Mouse (Mus musculus) ES-E14 (cell line): ENCODE measurements around the gene Nxpe3.
"Not testable (repeated sequence)": the region's sequence is repeated elsewhere in the genome, so short reads cannot be mapped to it uniquely, and the experiment has no call there.

Experiments used
- CHD2 ChIP-seq: IDR thresholded peaks from 2 replicates; pipeline ENCODE4 v1.6.1; 2014; ENCODE audit warnings: mild to moderate bottlenecking, low read depth, low read length, inconsistent platforms
- ZC3H11A ChIP-seq: IDR thresholded peaks from 2 replicates; pipeline ENCODE4 v1.6.1; 2012; ENCODE audit warnings: low read depth, mild to moderate bottlenecking, inconsistent platforms, low read length, borderline replicate concordance
- ZNF384 ChIP-seq: IDR thresholded peaks from 2 replicates; pipeline ENCODE4 v1.6.1; 2012; ENCODE audit warnings: low read depth, low read length, inconsistent platforms

DNA sequence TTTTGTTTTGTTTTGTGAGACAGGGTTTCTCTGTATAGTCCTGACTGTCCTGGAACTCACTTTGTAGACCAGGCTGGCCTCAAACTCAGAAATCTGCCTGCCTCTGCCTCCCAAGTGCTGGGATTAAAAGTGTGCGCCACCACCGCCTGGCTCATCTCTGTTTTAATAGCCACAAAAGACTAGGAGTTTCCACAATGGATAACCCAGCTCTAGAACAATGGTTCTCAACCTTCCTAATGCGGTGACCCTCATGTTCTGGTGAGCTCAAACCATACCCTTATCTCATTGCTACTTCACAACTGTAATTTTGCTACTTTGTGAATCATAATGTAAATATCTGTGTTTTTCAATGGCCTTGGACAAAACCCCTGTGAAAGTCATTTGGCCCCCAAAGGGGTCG is 35.7 kb downstream of the Nxpe3 start:
- TF ChIP-seq CHD2, ZC3H11A, ZNF384: not testable (repeated sequence)
